Mouse (Mus musculus) liver, embryonic 13.5 days (tissue): ENCODE measurements around the gene Gbp2b. TPM values are rescaled to one million over a fixed set of nuclear protein-coding genes. Genes with fewer than 3 reads are reported as not detected.
A peak's percentile ranks its signal among the peaks of the same experiment; 100 is the strongest.
"Not testable (repeated sequence)": the region's sequence is repeated elsewhere in the genome, so short reads cannot be mapped to it uniquely, and the experiment has no call there.

Source experiments
- ATAC-seq: fragments of 200-750 bp; cut with Nextera tagmentation; 2 replicates; pipeline ENCODE4 v1.8.0; 2017; ENCODE audit warnings: low read depth, mild to moderate bottlenecking, moderate number of reproducible peaks, moderate library complexity
- DNase-seq: peaks from one replicate; pipeline ENCODE4 v3.0.0; 2022
- H3K27ac ChIP-seq: fragments of 300-500 bp; sonication (generic); 2 replicates; pipeline ENCODE4 v1.5.1; 2015; ENCODE audit warnings: moderate library complexity, mild to moderate bottlenecking, inconsistent platforms
- H3K27me3 ChIP-seq: fragments of 300-500 bp; sonication (generic); 2 replicates; pipeline ENCODE4 v1.6.1; 2015; ENCODE audit warnings: mild to moderate bottlenecking, inconsistent platforms
- H3K36me3 ChIP-seq: fragments of 300-500 bp; sonication (generic); 2 replicates; pipeline ENCODE4 v1.6.1; 2015; ENCODE audit warnings: mild to moderate bottlenecking, inconsistent platforms
- H3K4me1 ChIP-seq: fragments of 300-500 bp; sonication (generic); replicated peaks from 2 replicates; pipeline ENCODE4 v1.6.1; 2015; ENCODE audit warnings: inconsistent platforms
- H3K4me2 ChIP-seq: fragments of 300-500 bp; sonication (generic); 2 replicates; pipeline ENCODE4 v1.6.1; 2015; ENCODE audit warnings: inconsistent platforms, mild to moderate bottlenecking, moderate library complexity
- H3K4me3 ChIP-seq: fragments of 300-500 bp; sonication (generic); replicated peaks from 2 replicates; pipeline ENCODE4 v1.5.1; 2015; ENCODE audit warnings: mild to moderate bottlenecking, inconsistent platforms
- H3K9ac ChIP-seq: fragments of 300-500 bp; sonication (generic); 2 replicates; pipeline ENCODE4 v1.6.1; 2015; ENCODE audit warnings: mild to moderate bottlenecking, inconsistent platforms
- H3K9me3 ChIP-seq: fragments of 300-500 bp; sonication (generic); replicated peaks from 2 replicates; pipeline ENCODE4 v1.6.1; 2016; ENCODE audit warnings: inconsistent platforms
- WGBS: fragments of 180-500 bp; shearing (Covaris S2); methylation state at CpG from one replicate; pipeline ENCODE4 v1.1.7; 2015; ENCODE audit not compliant: insufficient replicate concordance; 5-methylcytosine and 5-hydroxymethylcytosine counted together
- microRNA-seq: library from miRNA; unstranded; fragments of <30 nt; microRNA quantifications from one replicate; pipeline ENCODE4, GENCODE M21; 2016
- polyA plus RNA-seq: library from polyadenylated mRNA; unstranded; fragments of >200 nt; fragmentation: Nextera tagmentation; extraction: Ambion mirVana; gene quantifications from 2 replicates; pipeline ENCODE4 v1.2.1, GENCODE M21; 2015

Gene Gbp2b
- polyA plus RNA-seq, 1 experiment from 2014 or later = not detected

DNA sequence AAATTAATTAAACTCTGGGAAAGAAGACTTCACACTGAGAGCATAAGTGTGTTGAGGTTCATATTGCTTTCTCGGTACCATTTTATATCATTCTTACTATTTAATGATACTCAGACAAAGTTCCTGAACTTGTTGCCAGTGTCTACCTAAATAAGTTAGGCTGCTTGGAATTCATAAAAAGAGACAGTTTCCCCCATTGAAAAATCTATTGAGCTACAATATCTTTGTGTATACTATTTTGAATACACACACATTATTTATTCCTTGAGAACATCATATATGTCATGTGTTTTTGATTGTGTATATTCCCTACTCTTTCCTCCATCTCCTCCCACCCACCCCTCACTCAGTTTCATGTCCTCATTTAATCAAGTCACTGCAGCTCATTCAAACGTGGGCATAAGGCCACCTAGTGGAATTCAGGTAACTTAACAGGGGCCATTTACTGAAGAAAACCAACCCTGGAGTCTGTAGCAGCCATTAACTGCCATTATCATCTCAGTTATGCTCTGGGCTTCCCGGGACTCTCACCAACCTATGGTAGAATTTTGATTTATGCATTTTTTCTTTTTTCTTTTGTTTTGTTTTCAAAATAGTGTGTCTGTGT is 26.4 kb downstream of the Gbp2b start:
- H3K9ac ChIP-seq = no peak overlapping the region
- no peaks in the 10 kb centered on the region for H3K9me3 ChIP-seq
- 38% methylated on average over 3 of the region's 3 CpGs for WGBS
- H3K27ac ChIP-seq = no peak overlapping the region
- DNase-seq = no peak
- peak overlapping the region; percentile 41; the same call in 1 of the 2 replicates for H3K4me3 ChIP-seq
- H3K4me1 ChIP-seq = peaks cover 6% of the 10 kb centered on the region; the same call in 1 of the 2 replicates
- no peaks in the 10 kb centered on the region for H3K36me3 ChIP-seq
- H3K27me3 ChIP-seq = no peaks in the 10 kb centered on the region
- ATAC-seq = no peak
- peak overlapping the region; percentile 58 for H3K4me2 ChIP-seq

GRCm38 (mm10) chr3:142630385-142630784 is 35.7 kb downstream of the Gbp2b start:
- Histone ChIP-seq H3K9me3 (no peaks in the 10 kb centered on the region), H3K9ac (no peak overlapping the region), H3K4me2 (no peak overlapping the region), H3K27ac (no peak overlapping the region), H3K36me3 (no peaks in the 10 kb centered on the region), H3K27me3 (no peaks in the 10 kb centered on the region), H3K4me1 (no peaks in the 10 kb centered on the region), H3K4me3 (no peak overlapping the region)
- DNase-seq = no peak
- 36% methylated on average over 8 of the region's 8 CpGs for WGBS
- no peak for ATAC-seq

GRCm38 (mm10) chr3:142640201-142640600 is 45.6 kb downstream of the Gbp2b start:
- Histone ChIP-seq H3K9me3 (no peaks in the 10 kb centered on the region), H3K36me3 (no peaks in the 10 kb centered on the region), H3K4me1 (no peaks in the 10 kb centered on the region), H3K4me3 (no peak overlapping the region), H3K27me3 (no peaks in the 10 kb centered on the region), H3K4me2 (no peak overlapping the region), H3K9ac (no peak overlapping the region), H3K27ac (no peak overlapping the region)
- WGBS = 4% methylated on average over 9 of the region's 9 CpGs
- DNase-seq = peak; percentile 21
- peak; percentile 29; the same call in 1 of the 2 replicates for ATAC-seq

GRCm38 (mm10) chr3:142645949-142646348 is 51.3 kb downstream of the Gbp2b start:
- not testable (repeated sequence) for H3K9me3 ChIP-seq, ATAC-seq
- WGBS = 10% methylated on average over 2 of the region's 2 CpGs

DNA sequence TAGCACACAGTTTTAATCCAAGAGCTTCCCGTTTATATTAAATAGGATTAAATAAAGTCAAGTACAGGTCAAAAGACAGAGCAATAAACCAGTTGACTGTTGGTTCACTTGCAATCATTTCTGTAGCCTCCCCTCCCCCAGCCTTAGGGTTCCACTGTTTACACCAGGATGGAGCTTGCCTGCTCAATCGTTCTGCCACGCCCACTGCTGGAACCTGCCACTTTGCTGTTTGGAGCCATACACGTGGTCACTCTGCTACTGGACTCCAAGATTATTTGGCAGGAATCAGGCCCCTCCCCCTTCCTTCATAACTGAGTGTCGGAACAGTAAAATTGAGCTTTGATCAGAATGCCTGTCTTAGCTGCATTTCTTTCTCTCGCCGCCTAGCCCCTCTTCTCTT is 53.2 kb downstream of the Gbp2b start:
- H3K4me2 ChIP-seq, H3K4me3 ChIP-seq, H3K4me1 ChIP-seq, H3K27ac ChIP-seq, H3K9me3 ChIP-seq, H3K9ac ChIP-seq, H3K27me3 ChIP-seq, H3K36me3 ChIP-seq, DNase-seq, ATAC-seq: not testable (repeated sequence)
- 56% methylated on average over 7 of the region's 7 CpGs for WGBS

More at GRCm38 (mm10) chr3:142645949-142646348, 51.3 kb downstream of the Gbp2b start:
- H3K4me2 ChIP-seq, H3K4me3 ChIP-seq, H3K9ac ChIP-seq, H3K27ac ChIP-seq, H3K4me1 ChIP-seq, H3K36me3 ChIP-seq, H3K27me3 ChIP-seq: not testable (repeated sequence)
- peak; percentile 15 for DNase-seq

DNA sequence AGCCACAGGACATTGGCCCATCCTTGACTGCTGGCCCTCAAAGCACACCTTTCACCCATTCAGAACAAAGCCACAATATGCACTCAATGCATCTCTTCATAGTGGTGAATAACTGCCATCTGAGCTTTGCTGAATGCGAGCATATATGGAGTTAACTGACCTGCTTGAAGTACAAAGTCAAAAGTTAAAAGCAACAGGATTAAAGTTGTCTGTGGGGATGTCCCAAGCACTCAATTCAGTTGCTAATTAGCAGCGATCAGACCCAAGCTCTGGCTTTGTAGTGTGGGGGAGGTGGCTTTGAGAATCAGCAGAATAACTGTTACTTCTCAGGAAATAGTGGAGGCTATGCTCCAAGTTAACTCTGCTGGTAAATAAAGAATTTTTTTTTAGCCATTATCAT is 55.6 kb downstream of the Gbp2b start:
- H3K9ac ChIP-seq = no peak overlapping the region
- DNase-seq (no peak), ATAC-seq (no peak)
- no peaks in the 10 kb centered on the region for H3K27me3 ChIP-seq
- WGBS = 47% methylated on average over 2 of the region's 2 CpGs
- no peaks in the 10 kb centered on the region for H3K4me1 ChIP-seq
- no peaks in the 10 kb centered on the region for H3K36me3 ChIP-seq
- H3K4me2 ChIP-seq = no peak overlapping the region
- no peak overlapping the region for H3K4me3 ChIP-seq
- no peaks in the 10 kb centered on the region for H3K9me3 ChIP-seq
- H3K27ac ChIP-seq = no peak overlapping the region

- DNase-seq (no peak), ATAC-seq (0 out of 2 replicates have a peak, but pooled peaks have one; percentile 20)
- no peak overlapping the region for H3K4me2 ChIP-seq
- H3K27ac ChIP-seq = no peak overlapping the region
- 79% methylated on average over 8 of the region's 8 CpGs for WGBS
- H3K27me3 ChIP-seq = no peaks in the 10 kb centered on the region
- H3K36me3 ChIP-seq = no peaks in the 10 kb centered on the region
- no peaks in the 10 kb centered on the region; the same call in 1 of the 2 replicates for H3K9me3 ChIP-seq
- H3K9ac ChIP-seq = no peak overlapping the region
- no peak overlapping the region for H3K4me3 ChIP-seq
- no peaks in the 10 kb centered on the region for H3K4me1 ChIP-seq
Measured at GRCm38 (mm10) chr3:142664723-142665122, 70.1 kb downstream of the Gbp2b start.

Small RNA genes lying within 50 kb of the gene (microRNA-seq; reads per million reads assigned to microRNA genes)
- not detected for gene Mir6381

Other genes with a start within 250 kb of the Gbp2b start
- gene Pdlim5, start 199.2 kb upstream of the Gbp2b start, polyA plus RNA-seq = 11.0 and 12.4 TPM in 2 replicates
- 0.03 and 0.09 TPM in 2 replicates for gene Gbp5, start 100.9 kb upstream of the Gbp2b start, polyA plus RNA-seq
- gene Gbp7, start 64.5 kb upstream of the Gbp2b start, polyA plus RNA-seq = 3.1 and 3.2 TPM in 2 replicates
- 1.2 and 1.6 TPM in 2 replicates for gene Gbp3, start 34.8 kb upstream of the Gbp2b start, polyA plus RNA-seq
- gene Gbp2, start 25.8 kb downstream of the Gbp2b start, polyA plus RNA-seq = 2.1 and 2.6 TPM in 2 replicates
- 10.3 and 11.9 TPM in 2 replicates for gene Kyat3, start 106.2 kb downstream of the Gbp2b start, polyA plus RNA-seq
- gene Gtf2b, start 170.2 kb downstream of the Gbp2b start, polyA plus RNA-seq = 44.7 and 45.6 TPM in 2 replicates